Mouse (Mus musculus) gastrocnemius, adult 8-10 months (tissue): ENCODE data around the gene Vat1. TPM values are rescaled to one million over a fixed set of nuclear protein-coding genes. Genes with fewer than 3 reads are reported as not detected.

Experiments used
- microRNA-seq: library from miRNA; unstranded; fragments of <30 nt; microRNA quantifications from one replicate; pipeline ENCODE4 v1.2.0, GENCODE M21; 2022
- total RNA-seq, 4 experiments: library from RNA; stranded (reverse); gene quantifications; 2 replicates each; pipeline ENCODE4 v1.2.4; 2022

Vat1 gene
- total RNA-seq, 4 experiments from 2014 or later = 7.9 to 14.0 (median 9.8) TPM

Small RNAs within 50 kb of the gene (microRNA-seq; reads per million reads assigned to microRNA genes)
- 4.2 reads per million for gene Mir6929

Other genes with a start within 250 kb of the Vat1 start
- gene Ezh1, start 239.8 kb downstream of the Vat1 start, total RNA-seq = 10 to 100 TPM; 24.3 to 31.0 (median 26.2) TPM
- gene Ramp2, start 220.2 kb downstream of the Vat1 start, total RNA-seq = 10 to 100 TPM; 19.3 to 28.6 (median 25.4) TPM
- 10 to 100 TPM; 44.9 to 48.1 (median 47.2) TPM for gene Vps25, start 212.5 kb downstream of the Vat1 start, total RNA-seq
- gene Wnk4, start 205.7 kb downstream of the Vat1 start, total RNA-seq = under 1 TPM in 3 of 4 experiments, not detected in 1; 0.12 to 0.49 (median 0.32) TPM
- gene Cntd1, start 187.2 kb downstream of the Vat1 start, total RNA-seq = under 1 TPM in 3 of 4 experiments, not detected in 1; 0.29 to 0.53 (median 0.34) TPM
- 10 to 100 TPM; 71.9 to 80.9 (median 76.5) TPM for gene Coa3, start 187.1 kb downstream of the Vat1 start, total RNA-seq
- gene Becn1, start 163.9 kb downstream of the Vat1 start, total RNA-seq = 100 to 1,000 TPM in 2 of 4 experiments, 10 to 100 TPM in 2; 86.0 to 113 (median 101) TPM
- 10 to 100 TPM; 59.5 to 80.8 (median 69.4) TPM for gene Psme3, start 150.0 kb downstream of the Vat1 start, total RNA-seq
- 1 to 10 TPM in 1 of 4 experiments, under 1 TPM in 3; 0.46 to 1.1 (median 0.59) TPM for gene Aoc2, start 141.2 kb downstream of the Vat1 start, total RNA-seq
- gene Aoc3, start 135.6 kb downstream of the Vat1 start, total RNA-seq = 10 to 100 TPM in 1 of 4 experiments, 1 to 10 TPM in 3; 2.0 to 11.5 (median 5.1) TPM
- gene G6pc, start 98.7 kb downstream of the Vat1 start, total RNA-seq = under 1 TPM in 1 of 4 experiments, not detected in 3; 0.16 TPM
- gene Aarsd1, start 48.6 kb downstream of the Vat1 start, total RNA-seq = 10 to 100 TPM; 17.4 to 25.9 (median 25.2) TPM
- 10 to 100 TPM in 2 of 4 experiments, 1 to 10 TPM in 2; 4.4 to 13.0 (median 8.2) TPM for gene Gm27029, start 41.4 kb downstream of the Vat1 start, total RNA-seq
- gene Rundc1, start 41.1 kb downstream of the Vat1 start, total RNA-seq = 1 to 10 TPM; 7.7 to 8.5 (median 7.9) TPM
- 10 to 100 TPM; 82.1 to 86.1 (median 84.0) TPM for gene Ptges3l, start 40.9 kb downstream of the Vat1 start, total RNA-seq
- 10 to 100 TPM; 20.8 to 47.8 (median 31.7) TPM for gene Rpl27, start 23.9 kb downstream of the Vat1 start, total RNA-seq
- 1 to 10 TPM; 7.4 to 9.7 (median 8.7) TPM for gene Ifi35, start 17.8 kb downstream of the Vat1 start, total RNA-seq
- gene Rnd2, start 1.2 kb downstream of the Vat1 start, total RNA-seq = 1 to 10 TPM; 2.4 to 3.9 (median 3.5) TPM
- under 1 TPM in 2 of 4 experiments, not detected in 2; 0.07 to 0.11 TPM for gene Brca1, start 85.7 kb upstream of the Vat1 start, total RNA-seq
- gene Nbr1, start 85.9 kb upstream of the Vat1 start, total RNA-seq = 10 to 100 TPM; 61.4 to 66.8 (median 65.4) TPM
- gene Tmem106a, start 116.0 kb upstream of the Vat1 start, total RNA-seq = 1 to 10 TPM in 2 of 4 experiments, under 1 TPM in 2; 0.61 to 1.8 (median 1.0) TPM
- gene Gm11634, start 133.0 kb upstream of the Vat1 start, total RNA-seq = not detected
- gene Rdm1, start 161.0 kb upstream of the Vat1 start, total RNA-seq = 10 to 100 TPM; 29.7 to 40.5 (median 33.7) TPM
- gene Arl4d, start 199.3 kb upstream of the Vat1 start, total RNA-seq = 10 to 100 TPM in 1 of 4 experiments, 1 to 10 TPM in 3; 4.6 to 10.2 (median 5.7) TPM